Comparison of ENCODE assay signal across 9 mouse cellular contexts in the genomic region with DNA sequence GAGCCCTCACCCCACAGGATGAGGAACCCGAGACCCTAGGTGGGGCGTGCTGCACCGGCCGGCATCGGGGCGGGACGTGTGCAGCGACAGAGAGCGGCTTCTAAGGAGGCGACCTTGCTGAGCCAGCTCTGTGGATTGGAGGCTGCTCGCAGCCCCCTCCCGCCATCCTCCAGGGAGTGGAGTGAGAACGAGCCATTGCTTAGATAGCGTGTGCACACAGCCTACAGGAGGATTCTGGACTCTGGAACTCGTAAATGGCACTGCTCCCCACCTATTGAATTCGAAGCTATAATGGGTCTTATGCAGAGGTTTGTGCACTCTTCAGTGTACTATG. TPM values are rescaled to one million over a fixed set of nuclear protein-coding genes. Genes with fewer than 3 reads are reported as not detected.
DNase-seq lines count a peak whose midpoint lies in the region; ATAC-seq and TF ChIP-seq lines count a peak whose summit lies in the region.
"Had no signal": no experiment of that assay in that cellular context is flagged by ENCODE, and none has a peak within 500 bp of the region (broad histone marks: within the 10 kb centered on the region; RNA-seq: fewer than 3 reads in every experiment).

A gene (minus strand): TSS at position 205 of the 334 bp plus-strand sequence.

- peak within 1 kb of the TSS; percentile 73 for H3K4me2 ChIP-seq in forebrain, embryonic 14.5 days (ENCODE audit: low read length)

- TF ChIP-seq CTCF in heart, adult 2 months (IDR thresholded peaks at IDR 0.05): no peak
- TF ChIP-seq CTCF in ES-Bruce4 (IDR thresholded peaks at IDR 0.05; ENCODE audit: low read depth, low read length): no peak
- no peak for TF ChIP-seq CTCF in small intestine, adult 2 months (IDR thresholded peaks at IDR 0.05; ENCODE audit: extremely low read depth, insufficient read length, insufficient replicate concordance, low read depth, low read length)

- H3K9ac ChIP-seq in heart, adult 2 months (ENCODE audit: low read depth, low read length): peak within 1 kb of the TSS; percentile 88
- H3K9ac ChIP-seq in ES-Bruce4 (ENCODE audit: low read depth, poor library complexity, severe bottlenecking): peak within 1 kb of the TSS; percentile 29
- peak within 1 kb of the TSS; percentile 92 for H3K9ac ChIP-seq in forebrain, embryonic 14.5 days (ENCODE audit: low read length)

- no peaks in the 10 kb centered on the region; the same call in 1 of the 2 replicates for H3K79me2 ChIP-seq in heart, adult 2 months (replicated peaks; ENCODE audit: control insufficient read depth, insufficient read depth, low read length)

- no peak for DNase-seq in heart, adult 2 months
- no peak for DNase-seq in heart, postnatal 4 days
- DNase-seq in forebrain, embryonic 14.5 days (ENCODE audit: low spot score): no peak
- no peak for DNase-seq in left cerebral cortex, postnatal 4 days
- DNase-seq in cerebellum, postnatal 4 days (ENCODE audit: low spot score in 2 of 2): no peak
- DNase-seq in cerebellum, adult 8-10 months: no peak

- no peaks in the 10 kb centered on the region for H3K9me3 ChIP-seq in ES-Bruce4 (replicated peaks; ENCODE audit: control insufficient read depth, insufficient read depth, low read length, poor library complexity, severe bottlenecking)
- no peaks in the 10 kb centered on the region for H3K9me3 ChIP-seq in forebrain, embryonic 14.5 days (replicated peaks; ENCODE audit: control insufficient read depth, low read length)

- peak within 1 kb of the TSS; percentile 90 for H3K4me3 ChIP-seq in heart, adult 2 months
- peak within 1 kb of the TSS; percentile 90 for H3K4me3 ChIP-seq in ES-Bruce4 (ENCODE audit: low read depth, low read length)
- peak within 1 kb of the TSS; percentile 70 for H3K4me3 ChIP-seq in forebrain, embryonic 14.5 days (ENCODE audit: low read depth, low read length)
- peak within 1 kb of the TSS; percentile 93 for H3K4me3 ChIP-seq in small intestine, adult 2 months (ENCODE audit: low read depth, low read length)

- ATAC-seq in forebrain, embryonic 14.5 days: no peak

- H3K36me3 ChIP-seq in heart, adult 2 months (ENCODE audit: control insufficient read depth, insufficient read depth, low read length): no peaks in the 10 kb centered on the region
- no peaks in the 10 kb centered on the region for H3K36me3 ChIP-seq in ES-Bruce4 (ENCODE audit: control insufficient read depth, insufficient read depth, low read length, poor library complexity, severe bottlenecking)
- no peaks in the 10 kb centered on the region for H3K36me3 ChIP-seq in forebrain, embryonic 14.5 days (ENCODE audit: control insufficient read depth, insufficient read depth, low read length)
- no peaks in the 10 kb centered on the region for H3K36me3 ChIP-seq in small intestine, adult 2 months (ENCODE audit: control insufficient read depth, insufficient read depth, low read length)
- H3K36me3 ChIP-seq: G1E had no signal

- WGBS in heart, adult 2 months: 2% methylated on average over 16 of the region's 16 CpGs
- WGBS in forebrain, embryonic 14.5 days: 2% methylated on average over 16 of the region's 16 CpGs
- WGBS in small intestine, adult 2 months: 1% methylated on average over 16 of the region's 16 CpGs

- TF ChIP-seq EP300 in heart, adult 2 months (IDR thresholded peaks at IDR 0.05; ENCODE audit: insufficient read depth, low read depth, low read length): no peak
- TF ChIP-seq EP300 in ES-Bruce4 (IDR thresholded peaks at IDR 0.05; ENCODE audit: insufficient read depth, low read depth, low read length): no peak

- no peak for TF ChIP-seq POLR2A in heart, adult 2 months (IDR thresholded peaks at IDR 0.05; ENCODE audit: insufficient read depth, low read depth, low read length)
- TF ChIP-seq POLR2A in ES-Bruce4 (IDR thresholded peaks at IDR 0.05; ENCODE audit: insufficient read depth, low read length): no peak
- TF ChIP-seq POLR2A in small intestine, adult 2 months (IDR thresholded peaks at IDR 0.05; ENCODE audit: low read depth, low read length): no peak

- peak within 1 kb of the TSS; percentile 94 for H3K27ac ChIP-seq in heart, adult 2 months
- H3K27ac ChIP-seq in ES-Bruce4 (ENCODE audit: insufficient read depth, low read length): no peak within 1 kb of the TSS
- peak within 1 kb of the TSS; percentile 95 for H3K27ac ChIP-seq in forebrain, embryonic 14.5 days (ENCODE audit: low read depth, low read length)
- peak within 1 kb of the TSS; percentile 25; the same call in 1 of the 2 replicates for H3K27ac ChIP-seq in small intestine, adult 2 months (ENCODE audit: insufficient read depth, low read depth, low read length)

- intact Hi-C loops in heart, adult 2 months (cut with DNase I): loop anchor here (5.0 kb wide), 1 partner anchor 63 kb away; no protein-coding TSS in a partner anchor
- intact Hi-C loops in left cerebral cortex, postnatal 4 days (cut with DNase I): no loop called here

- no peaks in the 10 kb centered on the region for H3K27me3 ChIP-seq in heart, adult 2 months (ENCODE audit: control insufficient read depth, insufficient read depth, low read length)
- H3K27me3 ChIP-seq in ES-Bruce4 (ENCODE audit: control insufficient read depth, insufficient read depth, low read length, poor library complexity, severe bottlenecking): no peaks in the 10 kb centered on the region
- no peaks in the 10 kb centered on the region for H3K27me3 ChIP-seq in forebrain, embryonic 14.5 days (replicated peaks; ENCODE audit: control insufficient read depth, insufficient read depth, low read length)
- no peaks in the 10 kb centered on the region for H3K27me3 ChIP-seq in small intestine, adult 2 months (ENCODE audit: control insufficient read depth, insufficient read depth, low read length)

- no peaks in the 10 kb centered on the region for H3K4me1 ChIP-seq in heart, adult 2 months (ENCODE audit: control insufficient read depth, insufficient read depth, low read length)
- peaks cover 3% of the 10 kb centered on the region for H3K4me1 ChIP-seq in ES-Bruce4 (ENCODE audit: control insufficient read depth, insufficient read depth, low read length)
- H3K4me1 ChIP-seq in forebrain, embryonic 14.5 days (ENCODE audit: control insufficient read depth, insufficient read depth, low read length): peaks cover 5% of the 10 kb centered on the region
- peaks cover 5% of the 10 kb centered on the region for H3K4me1 ChIP-seq in small intestine, adult 2 months (ENCODE audit: control insufficient read depth, insufficient read depth, insufficient read length, low read length)

RNA-seq across cellular contexts. Expression of the gene that starts here (rescaled TPM):
- total RNA-seq in heart, adult 2 months (2021): 10 to 100 TPM in 1 of 2 experiments, 1 to 10 TPM in 1; 9.5 to 10.4 TPM
- 4.8 and 8.7 TPM in 2 replicates for polyA plus RNA-seq in heart, adult 2 months (2012; rRNA removed)
- total RNA-seq in heart, postnatal 4 days (2021): 10 to 100 TPM in 1 of 2 experiments, 1 to 10 TPM in 1; 9.6 to 11.0 TPM
- 10.3 and 10.5 TPM in 2 replicates for polyA plus RNA-seq in ES-Bruce4 (2011; ENCODE audit: insufficient read depth, insufficient read length, low read depth, missing spikeins)
- polyA plus RNA-seq in forebrain, embryonic 14.5 days (2014; fragmentation: Nextera tagmentation; extraction: Ambion mirVana): 30.6 and 34.0 TPM in 2 replicates
- total RNA-seq in left cerebral cortex, postnatal 4 days (2021): 10 to 100 TPM; 53.5 to 57.3 TPM
- 0.69 and 0.82 TPM in 2 replicates for polyA plus RNA-seq in small intestine, adult 2 months (2012; rRNA removed)
- polyA plus RNA-seq: G1E had no signal

Comparison
In these comparisons a context has a peak if more than half of its experiments do, and no peak if none do; other contexts are left out.
1. RNA of the gene that starts here (total RNA-seq): 53.5 to 57.3 TPM in left cerebral cortex, postnatal 4 days; 9.6 to 11.0 TPM in heart, postnatal 4 days and 9.5 to 10.4 TPM in heart, adult 2 months; every median in the first group is over 4 times any median in the second.
2. H3K9ac ChIP-seq: peak in every context shown above with its lines; median percentile 92 in forebrain, embryonic 14.5 days; 88 in heart, adult 2 months; 29 in ES-Bruce4.
3. Peak in every context shown above with its lines, with median percentiles within 50 percentile points of each other: H3K4me3 ChIP-seq.